In the genomic region with DNA sequence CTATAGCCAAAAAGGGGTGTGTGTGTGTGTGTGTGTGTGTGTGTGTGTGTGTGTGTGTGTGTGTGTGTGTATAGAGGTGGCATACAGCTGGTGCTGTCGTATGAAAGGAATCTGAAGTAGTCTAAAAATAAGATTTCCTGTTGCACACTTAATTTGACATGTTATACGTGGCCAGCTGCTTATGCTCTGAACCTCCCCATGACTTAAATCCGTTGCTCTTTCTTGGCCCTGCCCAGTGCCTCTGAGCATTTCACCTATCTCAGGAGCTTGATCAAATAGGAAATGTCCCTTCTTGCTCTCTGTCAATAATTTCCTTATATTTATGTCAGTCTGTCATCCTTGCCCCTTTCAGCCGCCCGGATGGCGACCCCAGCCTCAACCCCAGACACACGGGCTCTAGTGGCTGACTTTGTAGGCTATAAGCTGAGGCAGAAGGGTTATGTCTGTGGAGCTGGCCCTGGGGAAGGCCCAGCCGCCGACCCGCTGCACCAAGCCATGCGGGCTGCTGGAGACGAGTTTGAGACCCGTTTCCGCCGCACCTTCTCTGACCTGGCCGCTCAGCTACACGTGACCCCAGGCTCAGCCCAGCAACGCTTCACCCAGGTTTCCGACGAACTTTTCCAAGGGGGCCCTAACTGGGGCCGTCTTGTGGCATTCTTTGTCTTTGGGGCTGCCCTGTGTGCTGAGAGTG, we compare ENCODE assay signal across 1 mouse cellular context.
TF ChIP-seq lines count a peak whose summit lies in the region.

No protein-coding gene starts in this region.

TF ChIP-seq in MEL, 35 proteins besides CTCF, POLR2A, EP300 and RAD21:
- TF ChIP-seq ETS1 (IDR thresholded peaks at IDR 0.05; ENCODE audit: low read depth, low read length), result no peak
- no peak for TF ChIP-seq USF2 (IDR thresholded peaks at IDR 0.05; ENCODE audit: borderline replicate concordance in 1 of 2, insufficient read depth in 1 of 2, low read depth in 1 of 2, low read length in 2 of 2)
- TF ChIP-seq MXI1 (IDR thresholded peaks at IDR 0.05; ENCODE audit: low read depth, low read length), result no peak
- no peak for TF ChIP-seq NRF1 (IDR thresholded peaks at IDR 0.05; ENCODE audit: insufficient read depth, low read depth, low read length, poor library complexity, severe bottlenecking)
- no peak for TF ChIP-seq ZMIZ1 (IDR thresholded peaks at IDR 0.05; ENCODE audit: low read depth, low read length)
- TF ChIP-seq ZNF384 (IDR thresholded peaks at IDR 0.05; ENCODE audit: low read depth, low read length), result no peak
- no peak for TF ChIP-seq MEF2A (IDR thresholded peaks at IDR 0.05; ENCODE audit: extremely low read depth, insufficient replicate concordance, low read depth, low read length, poor library complexity, severe bottlenecking)
- no peak for TF ChIP-seq SIN3A (IDR thresholded peaks at IDR 0.05; ENCODE audit: low read length)
- TF ChIP-seq GATA1 (IDR thresholded peaks at IDR 0.05; ENCODE audit: low read depth, low read length), result no peak
- TF ChIP-seq BHLHE40 (IDR thresholded peaks at IDR 0.05; ENCODE audit: borderline replicate concordance, low read depth, low read length), result no peak
- TF ChIP-seq MAX (IDR thresholded peaks at IDR 0.05; ENCODE audit: low read length), result no peak
- TF ChIP-seq ZKSCAN1 (IDR thresholded peaks at IDR 0.05; ENCODE audit: low read depth, low read length), result no peak
TF ChIP-seq in MEL: peak in this region for 0.
